Mouse (Mus musculus) CD4-positive, CD25-positive, alpha-beta regulatory T cell, adult 9 weeks (primary cell): ENCODE results near the gene Slc32a1. TPM values are rescaled to one million over a fixed set of nuclear protein-coding genes. Genes with fewer than 3 reads are reported as not detected.

Source experiments
- polyA plus RNA-seq: library from polyadenylated mRNA; unstranded; fragments of 100-300 nt; shearing (Covaris generic); gene quantifications from one replicate; pipeline ENCODE4 v1.2.1, GENCODE M21; 2017

Gene Slc32a1
- not detected for polyA plus RNA-seq

GRCm38 (mm10) chr2:158610488-158611325 is at the start of gene Slc32a1:
Gene Slc32a1, plus strand, starts transcription at chr2:158610767.

GRCm38 (mm10) chr2:158624718-158625222 is 14.2 kb downstream of the Slc32a1 start, which contains the start of gene Actr5:
Gene Actr5, plus strand, starts transcription at chr2:158624888.

GRCm38 (mm10) chr2:158665098-158665497 is 54.5 kb downstream of the Slc32a1 start, which contains the start of gene Ppp1r16b:
Gene Ppp1r16b, plus strand, starts transcription at chr2:158665398.

Other genes with a start within 250 kb of the Slc32a1 start
- not detected for gene Snhg11, start 235.1 kb upstream of the Slc32a1 start, polyA plus RNA-seq
- gene Ralgapb, start 200.9 kb upstream of the Slc32a1 start, polyA plus RNA-seq, result 6.4 TPM
- not detected for gene Adig, start 108.2 kb upstream of the Slc32a1 start, polyA plus RNA-seq
- not detected for gene Arhgap40, start 98.0 kb upstream of the Slc32a1 start, polyA plus RNA-seq
- gene Actr5, start 14.1 kb downstream of the Slc32a1 start, polyA plus RNA-seq, result 1.6 TPM
- gene Ppp1r16b, start 54.6 kb downstream of the Slc32a1 start, polyA plus RNA-seq, result 35.3 TPM
- gene Fam83d, start 157.3 kb downstream of the Slc32a1 start, polyA plus RNA-seq, result 0.16 TPM
- gene Dhx35, start 184.0 kb downstream of the Slc32a1 start, polyA plus RNA-seq, result 19.9 TPM